Mouse (Mus musculus) intestine, embryonic 14.5 days (tissue): ENCODE measurements at regions not wholly inside any gene's neighbourhood (a gene's known extent, or its start where the extent isn't known, plus 50 kb on each side); places are given as distances from the start of the nearest gene placed in this dataset.

Experiments
- ATAC-seq: fragments of 200-750 bp; cut with Nextera tagmentation; replicated peaks from 2 replicates; pipeline ENCODE4 v1.8.0; 2017; ENCODE audit warnings: low read depth, moderate number of reproducible peaks, moderate TSS enrichment, moderate library complexity; ENCODE audit not compliant: low FRiP score, low TSS enrichment
- DNase-seq: peaks from one replicate; pipeline ENCODE4 v3.0.0-alpha.2; 2018; ENCODE audit warnings: low spot score
- H3K27ac ChIP-seq: fragments of 300-500 bp; sonication (generic); 2 replicates; pipeline ENCODE4 v1.5.1; 2014; ENCODE audit warnings: low read depth, mild to moderate bottlenecking, control low read depth
- H3K27me3 ChIP-seq: fragments of 300-500 bp; sonication (generic); replicated peaks from 2 replicates; pipeline ENCODE4 v1.6.1; 2014; ENCODE audit warnings: low read length, control low read depth; ENCODE audit not compliant: control insufficient read depth, insufficient read depth
- H3K36me3 ChIP-seq: fragments of 300-500 bp; sonication (generic); 2 replicates; pipeline ENCODE4 v1.6.1; 2014; ENCODE audit warnings: low read length, control low read depth; ENCODE audit not compliant: control insufficient read depth, insufficient read depth
- H3K4me1 ChIP-seq: fragments of 300-500 bp; sonication (generic); replicated peaks from 2 replicates; pipeline ENCODE4 v1.6.1; 2014; ENCODE audit warnings: low read length, control low read depth, mixed read lengths; ENCODE audit not compliant: control insufficient read depth, insufficient read depth
- H3K4me2 ChIP-seq: fragments of 300-500 bp; sonication (generic); 2 replicates; pipeline ENCODE4 v1.6.1; 2014; ENCODE audit warnings: low read length
- H3K4me3 ChIP-seq: fragments of 300-500 bp; sonication (generic); 2 replicates; pipeline ENCODE4 v1.5.1; 2014; ENCODE audit warnings: low read depth, low read length, control low read depth, mixed read lengths
- H3K9ac ChIP-seq: fragments of 300-500 bp; sonication (generic); 2 replicates; pipeline ENCODE4 v1.6.1; 2014; ENCODE audit warnings: mild to moderate bottlenecking, low read length
- H3K9me3 ChIP-seq: fragments of 300-500 bp; sonication (generic); 2 replicates; pipeline ENCODE4 v1.6.1; 2016; ENCODE audit warnings: low read length, control low read depth; ENCODE audit not compliant: control insufficient read depth
- WGBS: fragments of 180-500 bp; shearing (Covaris S2); extraction: QIAGEN DNeasy Blood & Tissue Kit; methylation state at CpG from one replicate; pipeline ENCODE4 v1.1.7; 2014; 5-methylcytosine and 5-hydroxymethylcytosine counted together

DNA sequence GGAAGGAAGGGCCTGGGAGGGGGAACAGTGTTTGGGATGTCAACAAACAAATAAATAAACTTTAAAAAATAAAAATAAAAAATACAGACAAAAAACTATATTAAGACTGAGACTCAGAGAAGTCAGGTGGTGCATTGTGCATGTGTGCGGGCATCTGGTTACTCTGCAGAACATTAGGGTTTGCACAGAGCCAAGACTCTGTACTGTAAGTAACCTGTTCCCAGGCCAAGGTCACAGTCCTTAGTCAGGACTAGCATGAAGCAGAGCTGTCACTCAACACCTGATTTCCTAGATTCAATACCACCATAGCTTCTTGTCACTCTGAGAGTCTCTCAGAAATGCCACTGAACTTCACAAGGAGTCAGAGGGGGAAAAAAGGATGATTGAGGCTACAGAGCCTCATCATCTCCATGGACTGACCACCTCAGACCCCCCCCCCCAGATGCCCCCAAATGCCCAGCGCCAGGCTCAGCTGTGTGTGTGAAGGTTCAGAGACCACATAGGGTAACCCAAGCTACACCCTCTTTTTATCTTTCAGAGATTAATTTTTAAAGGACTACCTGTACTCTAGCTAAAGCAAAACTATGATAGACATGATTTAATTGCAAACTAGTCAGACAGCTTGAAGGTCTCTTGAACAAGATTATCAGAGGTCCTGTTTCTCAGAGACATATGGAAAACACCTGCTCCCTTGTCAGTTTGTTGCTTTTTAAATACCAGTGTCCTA lies 106.2 kb upstream of the Nfe2l3 start:
- no peak overlapping the region for H3K4me2 ChIP-seq
- no peaks in the 10 kb centered on the region for H3K36me3 ChIP-seq
- H3K9me3 ChIP-seq: no peaks in the 10 kb centered on the region
- ATAC-seq: no peak
- no peak overlapping the region for H3K4me3 ChIP-seq
- no peak overlapping the region for H3K27ac ChIP-seq
- H3K27me3 ChIP-seq: no peaks in the 10 kb centered on the region
- WGBS: 95% methylated on average over 2 of the region's 2 CpGs
- no peak for DNase-seq
- H3K4me1 ChIP-seq: no peaks in the 10 kb centered on the region
- no peak overlapping the region for H3K9ac ChIP-seq

DNA sequence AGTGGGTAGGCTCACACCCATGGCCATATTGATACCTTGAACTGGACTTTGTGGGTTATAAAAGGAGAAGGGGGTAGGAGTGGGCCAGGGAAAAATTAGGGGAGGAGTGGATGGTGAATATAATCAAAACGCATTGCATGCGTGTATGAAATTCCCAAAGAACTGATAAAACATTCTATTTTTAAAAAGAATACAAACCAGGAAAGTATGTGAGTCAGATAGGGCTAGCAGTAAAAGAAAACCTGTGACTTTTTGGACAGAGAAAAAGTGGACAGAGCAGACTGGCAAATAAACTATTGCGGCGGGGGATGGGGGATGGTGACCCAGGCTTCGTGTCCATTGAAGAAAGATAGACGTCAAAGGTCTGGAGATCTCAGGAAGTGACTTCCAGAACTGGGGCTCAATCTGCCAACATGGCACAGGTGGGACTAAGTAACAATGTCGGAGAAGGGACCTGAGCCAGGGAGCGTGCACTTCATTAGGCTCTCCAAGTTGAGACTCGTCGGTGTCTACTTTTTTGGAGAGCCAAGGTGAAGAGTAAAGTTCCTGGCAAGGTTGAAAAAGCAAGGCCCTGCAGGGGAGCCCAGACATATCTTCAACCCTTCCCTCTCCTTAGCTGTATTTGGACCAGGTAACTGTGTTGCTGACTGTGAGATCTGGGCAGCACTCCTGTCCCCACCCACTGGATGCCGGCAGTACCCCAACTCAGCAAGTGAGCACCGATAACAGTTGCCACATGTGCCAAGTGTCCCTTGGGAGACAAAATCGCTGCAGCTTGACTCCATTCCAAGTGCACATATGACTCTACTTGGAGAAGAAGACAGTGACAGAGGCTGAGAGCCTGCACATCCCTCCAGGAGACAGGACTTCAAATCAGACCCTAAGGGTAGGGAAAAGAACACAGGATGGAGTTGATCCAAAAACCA lies 103.1 kb upstream of the Nfe2l3 start:
- Histone ChIP-seq H3K4me1 (peaks cover 9% of the 10 kb centered on the region; the same call in 1 of the 2 replicates), H3K4me2 (no peak overlapping the region), H3K4me3 (no peak overlapping the region), H3K27ac (no peak overlapping the region), H3K27me3 (no peaks in the 10 kb centered on the region), H3K9me3 (no peaks in the 10 kb centered on the region), H3K9ac (no peak overlapping the region), H3K36me3 (no peaks in the 10 kb centered on the region)
- DNase-seq (no peak), ATAC-seq (no peak)
- WGBS: 87% methylated on average over 13 of the region's 13 CpGs

DNA sequence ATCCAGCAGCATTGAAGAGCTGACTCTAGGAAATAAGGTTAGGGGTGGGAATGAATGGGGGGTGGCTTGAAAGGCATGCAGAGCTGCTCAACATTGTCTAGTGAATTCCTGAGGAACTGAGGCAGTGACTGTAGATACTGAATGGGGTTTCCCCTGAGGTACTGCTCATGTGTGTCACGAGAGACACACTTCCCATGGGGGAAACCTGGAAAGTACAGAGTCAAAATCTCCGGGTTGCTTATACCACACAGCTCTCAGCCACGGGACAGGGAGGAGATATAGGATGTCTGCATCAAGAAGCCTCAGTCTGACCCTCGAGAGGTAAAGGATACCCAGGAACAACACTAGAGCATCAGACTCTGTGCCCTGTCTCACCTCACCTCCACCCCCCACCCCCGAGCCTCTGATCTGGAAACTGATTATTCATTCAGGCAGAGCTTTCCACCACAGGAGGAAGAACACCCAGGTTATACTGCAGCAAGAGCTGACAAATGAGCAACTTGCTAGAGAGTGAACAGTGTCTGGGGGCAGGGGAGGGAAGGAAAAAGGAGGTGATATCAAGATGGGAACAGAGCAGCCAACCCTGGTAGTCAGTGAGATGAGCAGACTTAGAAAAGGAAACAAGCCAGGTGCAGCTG lies 102.3 kb upstream of the Nfe2l3 start:
- no peak for DNase-seq
- H3K9me3 ChIP-seq: no peaks in the 10 kb centered on the region
- H3K4me3 ChIP-seq: no peak overlapping the region
- H3K4me2 ChIP-seq: no peak overlapping the region
- WGBS: 59% methylated on average over 5 of the region's 5 CpGs
- ATAC-seq: no peak
- H3K27ac ChIP-seq: no peak overlapping the region
- no peaks in the 10 kb centered on the region for H3K36me3 ChIP-seq
- H3K4me1 ChIP-seq: peaks cover 17% of the 10 kb centered on the region
- no peaks in the 10 kb centered on the region for H3K27me3 ChIP-seq
- H3K9ac ChIP-seq: no peak overlapping the region

DNA sequence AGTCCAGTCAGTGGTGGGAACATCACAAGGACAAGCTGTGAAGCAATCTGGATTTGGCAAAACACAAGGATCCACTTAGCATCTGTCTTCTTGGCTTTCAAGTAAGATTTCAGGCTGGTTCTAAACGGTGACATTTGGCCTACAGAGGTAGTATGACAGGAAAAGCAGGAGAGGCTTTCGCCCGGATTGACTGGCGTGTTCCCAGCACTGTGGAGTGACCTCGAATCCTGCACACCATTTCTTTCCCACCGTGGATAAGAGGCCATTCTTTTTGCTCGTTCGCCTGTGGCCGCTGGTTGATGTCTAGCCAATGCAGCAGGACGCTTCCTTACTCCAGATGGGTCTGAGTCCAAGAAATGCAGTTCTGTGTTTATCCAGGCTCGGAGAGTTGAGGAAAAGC lies 99.6 kb upstream of the Nfe2l3 start:
- WGBS: 77% methylated on average over 11 of the region's 11 CpGs
- Histone ChIP-seq H3K36me3 (no peaks in the 10 kb centered on the region), H3K9ac (no peak overlapping the region), H3K4me2 (no peak overlapping the region), H3K27ac (peak overlapping the region; percentile 77; the same call in 1 of the 2 replicates), H3K4me1 (peaks cover 23% of the 10 kb centered on the region), H3K9me3 (no peaks in the 10 kb centered on the region), H3K4me3 (no peak overlapping the region), H3K27me3 (no peaks in the 10 kb centered on the region)
- no peak for ATAC-seq
- DNase-seq: peak; percentile 51

DNA sequence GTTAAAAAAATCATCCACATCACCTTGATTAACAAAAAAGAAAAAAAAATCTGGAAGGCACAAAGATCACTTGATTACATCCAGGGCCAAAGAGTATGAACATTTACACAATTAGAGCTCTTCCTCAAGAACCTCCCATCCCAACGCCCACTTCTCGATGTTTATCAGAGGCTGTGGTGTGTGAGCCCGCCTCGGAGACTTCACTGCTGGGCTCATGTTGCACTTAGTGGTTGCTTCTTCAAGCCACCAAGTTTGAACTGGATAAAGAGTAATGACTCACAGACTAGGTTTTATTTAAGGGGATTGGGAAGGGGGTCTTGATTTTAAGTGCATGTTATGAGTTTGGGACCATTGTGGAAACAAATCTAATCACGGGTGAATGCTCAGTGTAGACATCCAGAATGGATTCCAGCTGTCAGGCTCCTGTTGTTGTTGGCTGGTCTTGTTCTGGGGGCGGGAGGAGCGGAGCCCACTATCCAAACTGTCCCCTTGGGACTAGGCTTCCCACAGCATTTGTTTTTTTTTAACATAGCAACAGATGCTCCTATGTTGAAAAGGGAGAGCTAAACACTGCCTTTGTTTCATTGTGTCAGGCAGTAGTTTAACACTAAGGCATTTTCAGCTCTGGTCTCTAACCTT lies 98.6 kb upstream of the Nfe2l3 start:
- ATAC-seq (no peak), DNase-seq (no peak)
- 37% methylated on average over 7 of the region's 7 CpGs for WGBS
- no peaks in the 10 kb centered on the region for H3K36me3 ChIP-seq
- H3K4me3 ChIP-seq: no peak overlapping the region
- H3K27me3 ChIP-seq: no peaks in the 10 kb centered on the region
- peaks cover 23% of the 10 kb centered on the region for H3K4me1 ChIP-seq
- peak overlapping the region; percentile 77 for H3K27ac ChIP-seq
- no peak overlapping the region for H3K9ac ChIP-seq
- H3K9me3 ChIP-seq: no peaks in the 10 kb centered on the region
- 0 out of 2 replicates have a peak overlapping the region, but pooled peaks have one; percentile 9 for H3K4me2 ChIP-seq

DNA sequence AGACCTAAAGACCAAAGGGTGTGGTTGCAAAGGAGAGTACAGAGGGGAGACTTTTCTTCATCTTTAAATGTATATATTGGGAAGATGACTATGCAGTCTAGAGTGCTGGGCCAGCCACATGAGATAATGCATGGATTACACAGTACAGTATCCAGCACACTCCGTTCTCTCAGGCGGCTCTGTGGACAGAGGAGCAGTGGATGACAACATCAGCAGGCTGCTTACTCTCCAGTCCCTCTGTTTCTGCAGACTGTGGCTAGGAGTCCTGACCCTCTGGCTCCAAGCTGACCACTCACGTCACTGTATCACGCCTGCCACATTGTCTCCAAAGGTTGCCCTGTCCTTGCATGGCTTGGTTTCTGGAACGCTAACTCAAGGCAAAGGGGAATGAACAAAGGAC lies 97.2 kb upstream of the Nfe2l3 start:
- Histone ChIP-seq H3K36me3 (no peaks in the 10 kb centered on the region), H3K9ac (no peak overlapping the region), H3K4me1 (peaks cover 23% of the 10 kb centered on the region), H3K4me3 (no peak overlapping the region), H3K4me2 (no peak overlapping the region), H3K27me3 (no peaks in the 10 kb centered on the region), H3K9me3 (no peaks in the 10 kb centered on the region), H3K27ac (no peak overlapping the region)
- ATAC-seq (no peak), DNase-seq (no peak)
- 66% methylated on average over 5 of the region's 5 CpGs for WGBS

DNA sequence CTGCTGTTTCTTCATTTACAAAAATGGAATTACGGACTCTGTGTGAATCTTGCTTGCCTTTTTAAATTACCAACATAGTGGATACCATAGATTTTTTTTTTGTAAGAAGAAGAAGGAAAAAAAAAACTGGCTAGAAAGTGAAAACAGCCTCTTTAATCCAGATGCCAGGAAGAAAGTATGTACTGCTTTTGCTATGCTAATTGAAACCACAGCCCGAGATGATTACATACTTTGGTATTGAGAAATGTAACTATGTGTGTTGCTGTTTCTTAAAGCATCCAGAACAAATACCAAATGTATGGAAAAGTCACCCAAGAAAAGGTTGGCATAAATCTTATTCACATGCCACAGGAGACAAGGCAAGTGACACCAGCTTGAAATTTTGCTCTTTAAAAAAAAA lies 93.2 kb upstream of the Nfe2l3 start:
- Histone ChIP-seq H3K27me3 (no peaks in the 10 kb centered on the region), H3K4me3 (no peak overlapping the region), H3K36me3 (no peaks in the 10 kb centered on the region), H3K4me2 (no peak overlapping the region), H3K9ac (no peak overlapping the region), H3K4me1 (peaks cover 14% of the 10 kb centered on the region), H3K9me3 (no peaks in the 10 kb centered on the region), H3K27ac (no peak overlapping the region)
- ATAC-seq: no peak
- DNase-seq: no peak
- WGBS: 87% methylated on average over 2 of the region's 2 CpGs

DNA sequence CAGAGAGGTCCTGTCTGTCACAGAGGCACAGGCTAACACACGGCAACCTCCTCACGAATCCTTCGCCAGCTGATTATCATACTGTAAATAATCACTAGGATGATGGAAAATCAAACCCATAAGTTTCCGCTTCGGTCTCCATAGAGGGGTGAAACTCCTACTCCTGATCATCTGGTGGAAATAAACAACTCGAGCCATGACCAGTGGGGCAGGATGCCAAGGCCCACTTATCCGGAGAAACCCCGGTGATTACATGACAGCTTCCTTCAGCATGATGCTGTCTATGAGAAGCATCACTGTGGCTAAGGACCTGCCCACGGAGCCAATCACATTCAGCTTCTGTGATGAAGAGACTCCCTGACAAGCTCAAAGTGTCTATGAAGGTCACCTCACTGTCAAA lies 84.7 kb upstream of the Nfe2l3 start:
- no peak for DNase-seq
- H3K4me3 ChIP-seq: no peak overlapping the region
- no peaks in the 10 kb centered on the region for H3K36me3 ChIP-seq
- no peak for ATAC-seq
- WGBS: 70% methylated on average over 9 of the region's 9 CpGs
- H3K27ac ChIP-seq: no peak overlapping the region
- H3K4me1 ChIP-seq: no peaks in the 10 kb centered on the region
- H3K27me3 ChIP-seq: no peaks in the 10 kb centered on the region
- no peak overlapping the region for H3K9ac ChIP-seq
- H3K9me3 ChIP-seq: no peaks in the 10 kb centered on the region
- H3K4me2 ChIP-seq: no peak overlapping the region
